Mouse (Mus musculus) gastrocnemius, postnatal 4 days (tissue): ENCODE measurements around the gene Eral1. TPM values are rescaled to one million over a fixed set of nuclear protein-coding genes. Genes with fewer than 3 reads are reported as not detected.

Source experiments
- DNase-seq, 2 experiments: peaks; one replicate each; pipeline ENCODE4 v3.0.0; 2021 to 2022; ENCODE audit warnings: low spot score in 2 of 2, mixed read lengths in 2 of 2
- long read RNA-seq, 2 experiments: library from polyadenylated mRNA; stranded (forward); transcript quantifications; one replicate each; pipeline ENCODE4 v2.0.0; 2021
- total RNA-seq, 2 experiments: library from RNA; stranded (reverse); gene quantifications; 2 replicates each; pipeline ENCODE4 v1.2.3; 2021

Eral1 gene
- 10 to 100 TPM; 20.9 to 21.4 TPM for total RNA-seq
- long read RNA-seq, experiment 1, transcript Eral1-201 (10 exons, 2,014 nt) = major isoform, 18 of 23 reads
- long read RNA-seq, experiment 1, partial matches to known transcripts = 2 of 23 reads
- long read RNA-seq, experiment 1, other reads (novel, unspliced or antisense) = 3 of 23 reads
- long read RNA-seq, experiment 2, transcript Eral1-201 (10 exons, 2,014 nt) = major isoform, 26 of 39 reads
- long read RNA-seq, experiment 2, partial matches to known transcripts = 2 of 39 reads
- long read RNA-seq, experiment 2, other reads (novel, unspliced or antisense) = 8 of 39 reads

DNA sequence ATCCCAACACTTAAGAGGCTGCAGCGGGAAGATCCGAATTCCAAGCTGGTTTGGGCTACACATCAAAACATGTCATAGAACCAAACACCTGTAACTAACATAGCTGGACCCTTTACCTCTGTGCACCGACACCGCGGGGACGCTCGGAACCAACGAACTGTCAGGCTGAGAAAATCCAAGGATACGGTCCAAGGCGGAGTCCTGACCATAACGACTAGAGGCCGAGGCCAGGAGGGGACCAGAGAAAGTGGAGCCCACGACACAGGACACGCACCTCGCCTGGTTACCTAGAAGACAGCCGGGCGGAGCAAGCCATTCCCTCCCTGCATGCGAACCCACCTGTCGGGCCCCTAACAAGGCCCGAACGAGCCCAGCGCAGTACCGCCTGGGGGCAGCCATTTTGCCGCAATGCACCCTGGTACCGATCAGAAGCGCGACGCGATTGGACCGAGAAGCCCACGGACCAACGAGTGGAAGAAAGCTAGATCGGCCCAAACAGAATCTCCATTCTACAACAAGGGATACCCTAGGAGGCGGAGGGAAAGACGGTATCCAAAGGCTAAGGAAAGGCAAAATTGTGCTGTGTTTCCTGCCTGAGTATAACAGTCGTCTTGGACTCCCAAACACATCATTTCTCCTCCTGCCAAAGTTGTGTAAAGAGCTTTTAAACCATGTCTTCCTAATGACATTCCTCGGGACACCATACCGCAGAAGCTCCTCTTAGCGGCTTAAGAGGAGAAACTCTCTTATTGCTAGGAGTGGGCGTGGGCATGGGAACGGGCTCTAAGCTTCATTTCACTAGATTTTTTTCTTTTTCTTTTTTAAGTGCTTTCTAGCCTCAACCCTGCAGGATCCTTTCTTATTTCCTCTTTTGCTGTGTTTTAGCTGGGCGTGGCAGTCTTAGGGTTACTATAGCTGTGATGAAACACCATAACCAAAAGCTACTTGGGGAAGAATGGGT lies at the start of gene Eral1:
TSS of gene Eral1 (minus strand) at position 423 of the 961 bp plus-strand sequence.
- DNase-seq = peak; percentile 58 to 82

DNA sequence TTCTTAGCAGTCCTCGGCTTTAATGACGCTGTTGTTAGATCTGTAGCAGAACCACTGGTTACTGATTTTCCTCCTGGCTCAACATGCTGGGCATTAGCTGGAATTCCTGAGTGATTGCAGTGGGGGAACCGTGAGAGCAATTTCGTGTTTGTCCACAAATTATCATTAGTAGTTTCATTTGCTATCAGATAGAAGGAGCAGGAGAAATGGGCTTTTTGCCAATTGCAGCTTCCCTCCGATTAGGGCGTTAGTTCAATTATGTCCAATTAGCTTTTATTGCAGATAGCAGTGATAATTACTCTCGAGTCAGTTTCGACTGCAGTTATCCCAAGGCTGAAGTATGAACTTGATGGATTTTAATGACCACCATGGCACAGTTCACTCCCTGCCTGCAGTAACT lies 49.3 kb upstream of the Eral1 start:
- no peak for DNase-seq

DNA sequence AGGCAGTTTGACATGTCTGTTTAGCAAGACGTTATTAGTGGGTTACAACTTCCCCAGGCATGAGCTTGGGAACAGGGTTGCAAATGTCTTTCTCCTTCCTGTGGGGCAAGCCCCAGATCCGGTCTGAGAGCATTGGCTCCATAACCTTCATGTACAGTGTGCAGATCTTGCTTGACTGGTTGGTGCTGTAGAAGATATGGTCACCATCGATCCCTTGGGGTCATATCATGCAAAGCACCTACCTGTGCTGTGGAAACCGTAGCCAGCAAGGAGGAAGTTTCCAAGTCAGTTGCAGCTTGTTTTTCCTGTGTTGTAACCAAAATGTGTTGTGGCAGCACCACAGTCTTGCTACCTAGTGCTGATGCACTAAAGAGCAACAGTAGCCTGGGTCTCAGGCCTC lies 46.6 kb upstream of the Eral1 start:
- no peak for DNase-seq

DNA sequence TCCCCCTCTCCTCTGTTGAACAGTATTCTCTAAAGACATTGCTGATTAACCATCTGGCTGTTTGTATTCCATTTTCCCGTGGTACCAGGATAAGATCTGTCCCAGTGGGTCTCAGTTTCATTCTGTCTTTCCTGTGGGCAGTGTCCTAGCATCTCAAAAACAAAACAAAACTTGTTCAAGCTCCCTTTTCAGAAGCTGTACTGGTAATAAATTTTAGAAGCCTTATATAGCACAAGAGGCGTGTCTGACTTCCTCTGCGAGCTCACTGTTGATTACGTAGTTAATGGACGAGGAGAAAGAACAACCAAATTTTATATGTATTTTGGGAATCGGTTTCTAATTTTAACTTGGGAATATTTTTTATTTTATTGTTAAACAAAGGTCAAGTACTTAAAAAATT lies 45.5 kb upstream of the Eral1 start:
- no peak for DNase-seq

DNA sequence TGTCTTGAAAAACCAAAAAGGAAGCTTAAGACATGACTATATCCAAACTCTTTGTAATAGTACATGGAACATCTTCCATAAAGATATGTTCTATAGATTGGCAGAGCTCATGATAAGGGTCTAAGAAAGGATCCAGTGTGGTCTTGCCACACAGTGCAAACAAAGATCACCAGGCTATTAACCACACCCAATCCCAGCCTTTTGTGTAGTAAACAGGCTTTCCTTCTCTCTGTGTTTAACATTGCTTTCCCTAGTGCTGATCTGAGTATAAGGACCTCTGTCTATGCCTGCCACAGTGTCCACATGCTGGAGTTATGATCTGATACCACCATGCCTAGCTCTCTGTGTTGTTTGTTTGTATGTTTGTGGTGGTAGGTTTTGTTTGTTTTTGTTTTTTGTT lies 43.6 kb upstream of the Eral1 start:
- no peak for DNase-seq

DNA sequence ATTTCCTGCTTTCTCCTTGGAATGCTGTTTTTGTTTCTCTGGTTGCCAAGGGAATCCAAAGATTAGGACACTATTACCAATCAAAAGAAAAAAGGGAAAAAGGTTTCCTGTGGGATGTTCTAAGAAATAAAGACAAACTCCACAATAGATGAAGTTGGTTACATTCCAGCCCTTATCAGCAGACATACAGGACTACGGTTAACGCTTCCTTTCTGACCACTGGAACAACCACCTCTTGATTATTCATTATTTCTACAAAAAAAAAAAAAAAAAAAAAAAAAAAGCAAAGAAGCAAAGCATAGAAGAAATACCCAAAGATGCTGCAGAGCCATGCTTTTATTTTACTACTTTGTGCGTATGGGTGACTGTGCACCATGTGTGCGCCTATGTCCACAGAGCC lies 42.6 kb upstream of the Eral1 start:
- no peak for DNase-seq

DNA sequence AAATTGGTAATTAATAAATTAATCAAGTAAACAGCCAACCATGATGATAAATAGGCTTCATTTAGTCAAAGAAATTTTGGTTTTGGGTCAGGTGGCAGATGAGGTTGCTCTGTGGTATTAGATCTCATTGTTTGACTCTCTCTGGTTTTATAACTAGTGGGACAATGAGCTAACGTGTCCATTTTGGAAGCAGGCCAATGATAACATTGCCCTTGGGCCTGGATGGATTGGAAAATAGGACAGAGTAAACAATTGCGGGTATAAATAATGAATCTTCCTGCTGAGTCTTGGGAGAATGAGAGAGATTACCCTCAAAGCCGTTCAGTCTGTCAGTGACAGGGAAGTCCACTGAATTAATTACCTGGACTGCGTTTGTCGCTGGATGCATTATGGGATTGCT lies 41.0 kb upstream of the Eral1 start:
- no peak for DNase-seq

DNA sequence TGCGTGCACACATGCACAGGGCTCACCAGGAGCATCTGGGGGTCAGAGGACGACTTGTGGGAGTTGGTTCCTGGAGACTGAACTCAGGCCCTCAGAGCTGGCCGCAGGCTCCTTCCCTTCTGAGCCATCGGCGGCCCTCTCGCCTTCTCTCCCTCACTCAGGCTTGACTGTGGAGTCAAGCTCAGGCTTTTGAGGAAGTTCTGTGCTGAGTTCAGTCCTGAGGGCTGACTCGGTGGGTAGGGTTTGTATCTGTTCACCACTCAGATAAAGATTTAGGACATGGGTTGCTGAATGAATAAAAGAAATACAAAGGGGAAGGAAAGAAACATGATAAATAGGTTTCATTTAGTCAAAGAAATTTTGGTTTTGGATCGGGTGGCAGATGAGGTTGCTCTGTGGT lies 39.7 kb upstream of the Eral1 start:
- no peak for DNase-seq

DNA sequence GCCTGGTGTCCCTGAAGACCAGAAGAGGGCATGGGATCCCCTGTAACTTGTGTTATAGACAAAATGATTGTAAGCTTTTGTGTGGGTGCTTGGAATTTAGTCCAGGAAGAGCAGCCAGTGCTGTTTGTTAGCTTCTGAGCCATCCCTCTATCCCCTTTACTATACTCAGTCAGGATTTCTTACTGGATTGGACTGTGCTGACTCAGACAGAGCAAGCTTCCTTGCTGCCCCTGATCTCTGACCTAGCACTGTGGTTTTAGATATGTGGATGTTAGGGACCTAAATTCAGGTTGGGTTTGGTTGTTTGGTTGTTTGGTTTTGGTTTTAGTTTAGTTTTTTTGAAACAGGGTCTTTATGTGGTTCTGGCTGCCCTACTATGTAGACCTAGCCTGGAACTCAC lies 38.3 kb upstream of the Eral1 start:
- DNase-seq = no peak

DNA sequence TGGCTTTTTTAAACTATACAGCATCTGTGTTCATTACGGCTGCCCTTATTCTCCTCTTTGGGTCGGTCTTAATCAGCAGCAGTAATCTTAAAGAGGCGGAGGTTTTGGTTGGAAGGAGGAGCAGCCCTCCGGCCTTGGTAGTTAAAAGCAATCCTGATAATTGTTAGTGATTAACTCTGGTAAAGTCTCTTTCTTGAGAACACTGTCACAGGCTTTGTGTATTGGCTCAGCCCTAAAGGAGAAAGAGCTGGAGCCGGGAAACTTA lies 35.9 kb upstream of the Eral1 start:
- no peak for DNase-seq

DNA sequence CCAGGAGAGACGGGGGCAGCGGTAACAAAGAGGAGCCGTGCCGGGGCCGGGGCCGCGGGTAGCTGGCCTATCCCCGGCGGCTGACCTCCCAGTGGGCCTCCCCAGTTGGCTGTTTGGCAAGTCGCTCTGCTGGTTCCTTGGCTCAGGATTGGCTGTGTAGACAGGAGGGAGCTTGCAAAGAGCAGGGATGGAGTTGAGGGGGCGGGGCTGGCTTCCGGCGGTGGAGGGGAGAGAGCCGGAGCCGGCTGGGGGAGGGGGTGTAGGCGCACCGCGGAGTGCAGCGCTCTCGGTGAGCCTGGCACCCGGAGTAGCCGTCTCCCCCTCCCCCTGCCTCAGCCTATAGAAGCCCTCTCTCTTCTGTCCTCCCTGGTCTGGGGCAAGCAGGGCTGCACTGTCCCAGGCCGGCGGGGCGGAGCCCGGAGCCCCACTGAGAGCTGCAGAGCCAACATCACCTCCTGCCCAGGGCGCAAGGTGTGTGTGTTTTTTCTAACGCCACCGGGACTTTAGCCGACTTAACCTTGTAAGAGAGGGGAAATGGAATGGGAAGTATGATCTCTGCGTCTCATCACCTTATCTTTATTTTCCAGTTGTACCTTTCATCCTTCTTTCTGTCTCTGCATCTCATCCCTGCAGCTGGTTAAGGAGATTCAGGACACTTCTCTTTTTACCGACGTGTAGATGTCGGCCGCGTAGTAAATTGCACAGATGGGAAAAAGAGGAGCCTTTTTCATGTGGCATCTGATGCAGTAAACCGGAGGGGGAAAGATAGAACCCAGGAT lies 35.4 kb upstream of the Eral1 start:
- peak; percentile 88 to 95 for DNase-seq

DNA sequence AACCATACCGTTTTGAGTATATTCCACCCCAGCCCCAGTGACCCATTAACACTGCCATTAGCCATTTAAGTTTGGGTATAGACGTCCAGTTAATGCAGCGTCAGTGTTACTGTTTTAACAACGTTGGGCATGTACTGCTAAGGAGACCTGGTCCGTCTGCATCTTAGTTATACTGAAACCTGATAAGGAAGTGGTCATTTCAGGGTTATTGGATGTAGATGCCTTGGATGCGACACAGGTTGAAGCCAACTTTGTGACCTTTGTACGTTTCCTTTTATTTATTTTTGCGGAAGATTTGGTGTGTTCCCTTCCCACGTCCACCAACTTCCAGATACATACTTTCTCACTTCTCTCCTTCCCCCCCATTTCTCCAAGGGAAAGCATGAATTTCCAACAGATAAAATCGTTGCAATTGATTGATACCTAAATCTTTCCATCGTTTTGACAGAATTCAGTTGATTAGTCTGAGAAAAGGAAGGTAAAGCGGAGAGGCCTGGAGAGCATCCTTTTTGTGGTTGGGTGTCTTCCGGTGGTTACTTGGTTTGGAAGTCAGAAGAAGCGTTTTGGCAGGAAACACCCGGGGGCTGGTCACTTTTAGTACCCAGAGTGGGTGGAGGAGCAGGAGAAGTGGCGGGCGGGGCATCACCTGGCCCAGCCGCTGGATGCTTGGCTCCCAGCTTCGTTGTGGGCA lies 34.6 kb upstream of the Eral1 start:
- no peak for DNase-seq

DNA sequence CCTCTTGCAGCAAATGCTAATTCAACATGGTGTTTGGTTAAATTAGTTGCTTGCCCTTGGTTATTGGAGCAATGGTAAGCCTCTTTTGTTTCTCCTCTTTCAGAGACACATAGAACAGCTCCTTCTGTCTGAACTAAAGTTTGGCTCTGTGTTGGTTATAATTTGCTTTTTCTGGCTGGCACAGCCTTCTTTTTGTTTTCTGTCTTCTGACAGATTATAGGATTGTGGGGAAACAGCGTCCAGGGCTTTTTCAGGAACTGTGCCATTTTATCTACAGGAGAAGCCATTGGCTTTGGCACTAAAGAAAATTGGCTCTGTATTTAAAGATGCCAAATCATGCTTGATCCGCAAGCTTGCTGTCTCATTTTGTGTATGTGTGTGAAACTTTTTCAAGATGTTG lies 33.4 kb upstream of the Eral1 start:
- no peak for DNase-seq

DNA sequence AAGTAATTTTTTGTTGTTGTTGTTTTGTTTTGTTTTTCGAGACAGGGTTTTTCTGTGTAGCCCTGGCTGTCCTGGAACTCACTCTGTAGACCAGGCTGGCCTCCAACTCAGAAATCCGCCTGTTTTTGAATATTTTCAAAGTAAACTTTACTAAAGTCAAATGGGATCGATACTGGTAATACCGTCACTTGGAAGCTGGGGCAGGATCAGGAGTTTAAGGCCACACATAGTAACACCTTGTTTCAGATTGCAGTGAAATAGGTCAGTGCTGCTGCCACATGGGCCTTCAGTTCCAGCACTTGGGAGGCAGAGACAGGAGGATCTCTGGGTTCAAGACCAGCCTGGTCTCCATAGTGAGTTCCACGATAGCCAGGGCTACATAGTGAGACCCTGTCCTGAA lies 24.3 kb upstream of the Eral1 start:
- no peak for DNase-seq

DNA sequence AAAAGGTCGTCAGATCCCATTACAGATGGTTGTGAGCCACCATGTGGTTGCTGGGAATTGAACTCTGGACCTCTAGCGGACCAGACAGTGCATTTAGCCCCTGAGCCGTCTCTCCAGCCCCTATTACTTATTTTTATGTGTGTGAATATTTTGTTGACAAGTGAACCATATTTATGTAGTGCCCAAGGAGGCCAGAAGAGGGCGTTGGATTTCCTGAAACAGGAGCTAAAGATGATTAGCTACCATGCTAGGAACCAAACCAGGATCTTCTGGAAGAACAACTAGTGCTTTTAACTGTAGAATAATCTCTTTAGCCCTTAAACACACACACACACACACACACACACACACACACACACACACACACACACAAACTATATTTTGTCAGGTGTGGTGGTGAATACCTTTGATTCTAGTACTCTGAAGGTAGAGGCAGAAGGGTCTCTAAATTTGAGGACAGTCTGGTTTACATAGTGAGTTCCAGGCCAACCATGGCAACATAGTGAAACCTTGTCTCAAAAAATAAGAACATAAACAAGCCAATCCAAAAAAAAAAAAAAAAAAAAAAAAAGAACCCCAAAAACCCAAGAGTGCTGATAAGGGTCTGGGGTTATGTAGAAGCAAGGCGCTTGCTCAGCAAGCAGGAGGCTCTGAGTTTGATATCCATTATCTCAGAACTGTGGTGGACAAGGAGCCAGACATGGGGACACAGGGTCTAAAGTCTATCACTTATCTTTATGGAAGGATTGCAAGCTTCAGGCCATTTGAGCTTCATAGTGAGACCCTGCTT lies 23.0 kb upstream of the Eral1 start:
- no peak for DNase-seq

DNA sequence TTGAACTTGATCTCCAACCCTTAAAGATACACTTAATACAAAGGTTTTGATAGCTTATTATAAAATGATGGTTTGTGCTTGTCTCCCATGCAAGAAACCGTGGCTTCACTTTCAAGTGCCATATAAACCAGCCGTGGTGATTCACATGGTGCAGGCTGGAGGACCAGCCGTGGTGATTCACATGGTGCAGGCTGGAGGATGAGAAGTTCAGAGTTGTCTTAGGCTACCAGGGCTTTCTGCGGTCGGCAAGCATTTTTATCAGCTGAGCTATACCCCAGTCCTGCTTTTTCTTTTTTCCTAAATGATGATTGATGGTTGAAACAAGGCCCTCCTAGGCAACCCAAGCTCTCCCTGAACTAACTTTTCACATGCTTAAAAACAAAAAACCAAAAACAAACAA lies 22.0 kb upstream of the Eral1 start:
- no peak for DNase-seq

DNA sequence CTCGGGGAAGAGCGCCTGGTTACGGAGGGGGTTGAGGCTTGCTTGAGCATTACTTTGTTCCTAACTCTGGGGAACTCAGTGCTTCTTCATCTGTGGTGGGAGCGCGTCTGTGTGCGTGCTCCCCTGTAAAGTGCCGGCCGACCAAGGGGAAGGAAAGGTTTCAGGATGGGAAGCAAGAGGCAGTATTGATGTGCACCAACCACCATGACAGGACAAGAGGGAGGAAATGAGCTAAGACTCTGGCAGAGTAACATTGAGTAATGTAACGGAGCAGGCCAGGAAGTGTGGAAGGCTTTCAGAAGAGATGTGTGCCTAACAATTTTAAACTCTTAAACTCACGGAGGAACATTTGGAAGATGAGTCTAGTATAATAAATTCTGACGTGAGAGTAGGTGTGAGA lies 20.6 kb upstream of the Eral1 start:
- DNase-seq = no peak

DNA sequence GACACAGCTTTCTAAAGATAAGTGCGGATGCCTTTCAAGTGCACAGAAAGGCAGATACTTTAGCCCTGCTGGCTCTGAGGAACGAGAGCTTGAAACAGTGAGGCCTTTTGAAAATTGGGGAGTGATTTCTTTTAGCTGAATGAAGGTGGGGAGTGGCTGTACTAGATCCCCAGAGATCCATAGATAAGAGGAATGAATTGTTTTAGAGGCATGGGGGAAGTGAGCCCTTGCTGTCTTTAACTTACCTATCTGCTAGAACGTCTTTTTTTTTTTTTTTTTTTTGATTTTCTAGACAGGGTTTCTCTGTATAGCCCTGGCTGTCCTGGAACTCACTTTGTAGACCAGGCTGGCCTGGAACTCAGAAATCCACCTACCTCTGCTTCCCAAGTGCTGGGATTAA lies 16.9 kb upstream of the Eral1 start:
- DNase-seq = no peak

DNA sequence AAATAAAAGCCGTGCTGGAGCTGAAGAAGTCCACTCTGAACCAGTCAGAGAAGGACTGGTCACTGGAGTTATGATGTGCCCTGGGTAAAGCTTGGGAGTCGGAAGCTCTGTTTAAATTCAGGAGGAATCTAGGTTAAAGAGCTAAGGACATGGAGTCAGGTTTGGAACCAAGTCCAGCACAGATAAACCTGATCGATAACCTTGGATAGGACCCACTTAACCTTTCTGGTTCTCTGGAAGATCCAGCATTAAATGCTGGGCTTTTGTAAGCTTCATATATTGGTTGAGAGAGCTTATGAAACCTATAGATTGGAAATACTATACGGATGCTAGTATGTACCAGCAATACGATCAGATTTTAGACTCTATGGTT lies 14.9 kb upstream of the Eral1 start:
- no peak for DNase-seq

DNA sequence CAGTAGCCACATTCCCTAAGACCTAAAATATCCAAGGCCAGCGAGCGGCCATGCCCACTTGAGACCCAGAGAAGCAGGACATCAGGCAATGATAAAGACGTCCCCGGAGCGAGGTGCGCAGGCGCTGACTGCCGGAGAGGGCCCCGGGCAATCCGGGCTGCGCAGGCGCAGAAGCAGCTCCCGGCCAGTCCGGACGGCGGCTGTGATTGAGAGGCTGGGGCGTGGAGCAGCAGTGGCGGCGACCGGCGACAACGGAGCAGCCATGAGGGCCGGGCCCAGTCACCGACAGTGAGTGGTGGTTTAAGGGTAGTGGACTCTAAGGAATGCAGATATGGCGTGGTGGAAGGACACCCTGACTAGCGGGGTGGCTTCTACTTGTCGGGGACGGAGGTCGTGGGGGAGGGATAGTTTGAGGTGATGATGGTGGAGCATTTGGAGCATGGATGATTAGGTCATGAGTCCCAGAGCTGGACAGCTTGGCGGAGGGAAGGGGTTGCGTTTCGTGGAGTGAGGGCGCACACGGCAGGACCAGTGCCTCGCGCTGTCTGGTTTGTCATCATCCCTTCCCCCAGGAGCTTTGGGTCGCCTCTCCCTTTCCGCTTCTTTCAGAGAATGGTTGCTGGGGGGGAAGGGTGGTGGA lies 14.4 kb upstream of the Eral1 start, which contains the start of gene Fam222b:
TSS of gene Fam222b (plus strand) at position 157 of the 640 bp plus-strand sequence.
- DNase-seq = peak; percentile 90 to 93
